Mouse (Mus musculus) heart, adult 9 months (tissue): ENCODE results near the gene Rock2.
A peak's percentile ranks its signal among the peaks of the same experiment; 100 is the strongest.

Source experiments
- DNase-seq, 2 experiments: peaks; one replicate each; pipeline ENCODE4 v3.0.0; 2022; ENCODE audit warnings: low spot score in 2 of 2

Rock2 gene

DNA sequence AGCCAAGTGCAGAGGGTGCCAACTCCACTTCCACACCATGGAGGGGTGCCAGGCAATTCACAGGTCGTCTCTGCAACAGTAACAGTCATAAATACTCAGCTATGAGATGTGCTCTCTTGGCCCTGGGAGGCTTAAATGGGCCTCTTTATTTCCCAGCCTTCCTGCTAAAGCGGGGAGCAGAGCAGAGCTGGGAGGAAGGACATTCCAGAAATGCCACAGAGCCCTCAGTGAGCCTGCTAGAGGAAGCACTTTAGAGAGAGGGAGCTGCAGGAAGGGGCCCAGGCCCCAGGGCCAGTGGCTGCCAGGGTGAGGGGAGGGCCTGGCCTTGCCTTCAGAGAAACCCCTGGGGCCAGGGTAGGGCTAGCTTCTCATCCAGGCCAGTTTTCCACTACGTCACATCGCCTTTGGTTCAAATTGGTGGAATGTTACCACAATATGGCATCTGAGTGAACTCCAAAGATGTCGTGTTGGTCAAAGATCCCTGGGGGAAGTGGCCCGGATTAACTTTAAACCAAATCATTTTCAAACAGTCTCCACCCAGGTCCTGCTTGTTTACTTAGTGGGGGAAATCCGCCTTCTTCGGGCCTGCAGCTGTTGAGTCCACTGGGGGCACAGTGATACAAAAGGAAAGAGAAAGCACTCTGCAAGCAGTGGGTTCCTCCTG, 24.2 kb upstream of the Rock2 start:
- peak; percentile 75 to 82 for DNase-seq

DNA sequence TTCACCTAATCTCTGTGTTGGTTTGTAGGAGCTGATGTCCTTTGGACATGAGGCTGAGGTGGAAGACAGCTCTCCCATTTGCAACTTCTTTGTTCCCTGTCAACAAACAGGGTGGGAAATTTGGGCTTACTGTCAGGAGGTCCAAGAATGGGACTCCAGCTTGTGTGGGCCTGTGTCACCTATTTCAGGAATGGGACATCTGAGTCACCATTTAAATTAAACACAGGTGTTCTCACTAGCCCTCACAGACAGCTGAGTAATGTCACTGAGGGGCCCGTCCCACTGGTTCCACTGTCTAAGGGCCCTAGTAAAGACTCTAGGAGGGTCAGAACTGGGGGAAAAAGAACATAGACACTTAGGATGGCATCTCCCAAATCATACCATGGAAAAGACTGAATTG, 22.7 kb upstream of the Rock2 start:
- no peak for DNase-seq

DNA sequence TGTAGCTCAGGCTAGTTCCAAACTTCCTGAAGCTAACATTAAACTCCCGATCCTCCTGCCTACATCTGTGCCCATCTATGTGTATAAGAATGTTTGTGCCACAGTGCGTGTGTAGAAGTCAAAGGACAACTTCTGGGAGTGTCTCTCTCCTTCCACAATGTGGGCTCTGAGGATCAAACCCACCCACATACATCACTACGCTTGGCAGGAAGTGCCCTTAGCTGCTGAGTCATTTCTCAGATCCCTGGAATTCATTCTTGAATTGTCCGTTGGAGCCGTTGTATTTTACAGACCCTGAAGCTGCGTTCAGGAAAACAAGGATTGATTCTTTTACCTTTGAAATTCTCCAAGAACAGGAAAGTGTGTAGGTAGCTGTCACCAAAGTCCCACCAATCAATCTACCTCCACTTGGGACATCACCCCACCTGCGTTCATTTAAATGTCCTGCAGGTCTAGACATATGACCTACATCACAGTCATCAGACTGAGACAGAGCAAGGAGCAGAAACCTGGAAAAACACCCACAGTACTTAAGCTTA, 21.7 kb upstream of the Rock2 start:
- no peak for DNase-seq

DNA sequence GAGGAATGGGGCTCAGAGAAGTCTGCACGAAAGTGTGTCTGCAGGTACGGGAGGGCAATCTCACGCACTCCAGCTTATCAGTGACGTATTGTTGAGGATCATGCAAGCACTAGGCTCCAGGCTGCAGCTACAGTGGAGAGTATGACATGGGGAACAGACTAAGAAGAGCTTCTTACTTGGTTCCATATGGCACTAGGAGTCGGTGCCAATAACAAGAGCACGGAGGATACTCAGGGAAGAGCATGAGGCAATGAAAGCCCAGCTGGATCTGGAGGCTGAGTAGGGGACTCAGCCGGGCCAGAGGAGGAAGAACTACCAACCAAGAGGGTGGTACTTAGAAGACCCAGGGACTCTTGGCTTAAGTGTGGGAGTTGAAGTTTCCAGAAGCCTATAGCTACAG, 21.1 kb upstream of the Rock2 start:
- DNase-seq = no peak

- DNase-seq = peak; percentile 60 to 66
These were observed 20.6 kb upstream of the Rock2 start for GRCm38 (mm10) chr12:16874086-16874485.

DNA sequence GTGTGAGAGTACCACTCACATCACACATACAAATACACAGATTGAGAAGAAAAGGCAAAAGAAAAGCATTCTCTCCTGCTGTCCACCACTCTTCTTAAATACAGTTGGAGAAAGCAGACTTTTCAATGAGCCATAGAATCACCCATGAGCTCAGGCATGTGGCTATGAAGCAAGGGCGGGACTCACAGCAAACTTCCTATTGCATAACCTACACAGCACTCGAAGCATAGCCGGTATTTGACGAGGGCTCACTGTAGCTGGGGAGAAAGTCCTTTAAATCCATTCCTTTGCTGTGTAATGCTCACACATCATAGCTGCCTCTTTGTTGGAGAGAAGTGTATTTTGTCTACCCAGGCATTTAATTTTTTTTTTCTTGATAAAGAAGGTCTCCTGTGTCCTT, 19.4 kb upstream of the Rock2 start:
- peak in 1 of 2 experiments; percentile 40 for DNase-seq

GRCm38 (mm10) chr12:16875678-16876077, 19.0 kb upstream of the Rock2 start:
- DNase-seq = peak in 1 of 2 experiments; percentile 36

- DNase-seq = no peak
These were observed 18.0 kb upstream of the Rock2 start for GRCm38 (mm10) chr12:16876667-16877066.

- no peak for DNase-seq
These were observed 17.6 kb upstream of the Rock2 start for GRCm38 (mm10) chr12:16877141-16877540.

DNA sequence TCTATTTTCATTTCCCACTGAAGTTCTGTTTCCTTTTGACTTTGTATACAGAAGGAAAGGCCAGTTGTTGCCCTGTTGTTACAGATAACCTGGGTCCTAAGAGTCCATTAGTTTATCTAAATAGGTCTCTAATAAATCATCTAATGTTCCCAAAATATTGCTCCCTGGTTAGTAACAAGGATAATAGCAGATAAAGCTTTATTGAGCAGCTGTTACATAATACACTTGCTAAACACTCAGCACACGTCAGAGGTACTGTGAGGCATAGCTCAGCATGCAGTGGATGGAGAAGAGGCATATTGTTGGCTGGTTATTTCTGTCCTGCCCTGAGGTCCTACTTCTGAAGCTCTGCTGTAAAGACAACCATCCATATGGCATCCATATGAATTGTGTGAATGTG, 17.0 kb upstream of the Rock2 start:
- DNase-seq = no peak

DNA sequence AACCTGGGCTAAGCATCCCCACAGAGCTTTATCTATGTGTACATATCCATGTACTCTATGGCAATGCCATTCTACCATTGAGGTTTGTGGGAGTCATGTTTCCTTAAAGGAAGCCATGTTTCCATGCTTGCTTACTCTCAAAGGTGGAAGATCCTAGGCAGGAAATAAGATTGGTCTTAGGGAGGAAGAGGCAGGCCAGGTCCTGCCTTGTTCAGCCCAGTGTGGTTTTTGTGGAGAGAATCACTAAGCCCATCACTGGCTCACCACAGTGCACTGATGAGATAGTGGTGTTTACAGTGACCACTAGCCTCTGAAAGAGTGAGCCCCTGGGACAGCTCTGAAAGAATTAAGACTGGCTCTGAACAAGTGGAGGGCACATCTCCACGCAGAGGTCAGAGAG, 15.3 kb upstream of the Rock2 start:
- DNase-seq = no peak

GRCm38 (mm10) chr12:16880077-16880476, 14.6 kb upstream of the Rock2 start:
- DNase-seq = no peak

DNA sequence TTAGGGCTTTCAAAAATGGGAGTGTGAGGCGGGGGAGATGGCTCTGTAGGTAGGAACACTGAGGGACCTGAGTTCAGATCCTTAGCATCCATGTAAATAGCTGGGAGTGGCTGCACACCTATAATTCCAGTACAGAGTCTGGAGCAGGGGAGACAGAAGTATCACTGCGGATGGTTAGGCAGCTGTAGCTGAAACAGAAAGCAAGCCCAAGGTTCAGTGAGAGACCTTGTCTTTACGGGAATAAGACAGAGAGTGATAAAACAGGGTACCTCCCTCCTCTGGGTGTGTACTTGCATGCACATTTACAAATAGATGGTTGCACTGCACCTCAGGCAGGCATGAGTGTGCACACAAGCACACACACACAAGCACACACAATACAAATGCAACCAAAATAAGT, 12.3 kb upstream of the Rock2 start:
- DNase-seq = no peak

DNA sequence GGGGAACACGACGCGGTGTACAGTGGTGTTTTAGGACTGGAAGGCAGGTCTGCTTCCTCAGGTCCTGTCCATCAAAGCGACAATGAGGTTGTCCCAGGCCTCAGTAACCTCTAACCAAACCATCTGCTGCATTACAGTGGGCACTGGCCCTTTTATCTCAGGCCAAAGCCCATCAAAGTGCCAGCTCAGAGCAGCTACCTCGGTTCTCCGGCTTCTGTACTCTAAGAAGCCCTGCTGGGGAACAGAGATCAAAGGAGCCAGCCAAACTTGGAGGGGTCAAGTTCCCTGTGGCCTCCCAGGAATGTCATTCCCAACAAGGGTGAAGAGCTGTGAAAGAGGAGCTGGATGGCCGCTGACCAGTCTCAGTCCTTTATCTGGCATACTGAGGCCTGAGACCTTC, 11.6 kb upstream of the Rock2 start:
- no peak for DNase-seq

DNA sequence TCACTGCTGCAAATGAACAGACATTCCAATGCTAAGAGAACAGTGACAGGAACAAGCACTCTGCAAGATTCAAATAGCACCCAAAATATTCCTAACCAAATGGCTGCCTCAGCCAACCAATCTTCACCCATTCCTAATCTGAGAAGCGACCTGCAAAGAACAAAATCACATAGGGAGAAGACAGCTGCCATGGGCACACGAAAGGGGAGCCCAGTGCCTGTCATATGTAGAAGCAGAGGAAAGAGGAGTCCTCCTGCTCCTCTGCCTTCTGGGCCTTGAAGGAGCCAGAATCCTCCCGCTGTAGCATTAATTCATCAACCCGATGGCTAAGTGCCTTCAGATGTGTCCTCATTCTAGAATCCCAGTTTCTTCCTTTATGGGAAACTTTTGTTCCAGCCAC, 10.2 kb upstream of the Rock2 start:
- no peak for DNase-seq

- DNase-seq = no peak
These were observed 8.3 kb upstream of the Rock2 start for GRCm38 (mm10) chr12:16886354-16886753.

- no peak for DNase-seq
These were observed 1.7 kb upstream of the Rock2 start for GRCm38 (mm10) chr12:16893039-16893438.

GRCm38 (mm10) chr12:16893656-16894395, 869 bp upstream of the Rock2 start:
- DNase-seq = peak in 1 of 2 experiments; percentile 74

DNA sequence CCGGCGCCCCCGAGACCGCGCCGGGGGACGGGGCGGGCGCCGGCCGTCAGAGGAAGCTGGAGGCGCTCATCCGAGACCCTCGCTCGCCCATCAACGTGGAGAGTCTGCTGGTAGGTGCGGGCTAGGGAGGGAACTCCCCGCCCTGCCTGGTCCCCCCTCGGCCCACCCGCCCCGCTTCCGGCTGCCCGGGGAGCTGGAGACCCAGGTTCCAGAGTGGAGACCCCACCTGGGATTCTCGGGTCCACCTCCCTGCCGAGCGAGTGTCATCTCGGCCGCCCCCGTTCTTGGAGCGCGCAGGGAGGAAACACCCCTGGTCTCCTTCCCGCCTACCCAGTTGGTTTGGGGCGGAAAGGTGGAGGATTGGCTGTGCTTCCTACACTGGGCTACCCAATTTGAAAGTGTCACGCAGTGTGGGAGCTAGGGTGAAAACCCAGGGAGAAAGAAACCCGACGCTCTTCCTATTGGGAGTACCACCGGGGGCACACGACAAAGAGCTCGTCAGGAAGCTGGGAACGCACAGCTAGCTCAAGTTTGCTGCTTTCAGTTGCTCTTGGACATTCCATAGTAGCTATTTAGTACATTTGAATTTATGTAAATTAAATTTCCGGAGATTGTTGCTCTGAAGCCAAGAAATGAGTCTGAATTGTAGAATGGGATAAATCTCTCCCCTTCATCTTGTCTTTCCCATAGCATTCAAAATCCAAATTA, 680 bp downstream of the Rock2 start:
- peak; percentile 57 to 71 for DNase-seq

- DNase-seq = peak in 1 of 2 experiments; percentile 49
These were observed 1.5 kb downstream of the Rock2 start for GRCm38 (mm10) chr12:16896073-16896789.

DNA sequence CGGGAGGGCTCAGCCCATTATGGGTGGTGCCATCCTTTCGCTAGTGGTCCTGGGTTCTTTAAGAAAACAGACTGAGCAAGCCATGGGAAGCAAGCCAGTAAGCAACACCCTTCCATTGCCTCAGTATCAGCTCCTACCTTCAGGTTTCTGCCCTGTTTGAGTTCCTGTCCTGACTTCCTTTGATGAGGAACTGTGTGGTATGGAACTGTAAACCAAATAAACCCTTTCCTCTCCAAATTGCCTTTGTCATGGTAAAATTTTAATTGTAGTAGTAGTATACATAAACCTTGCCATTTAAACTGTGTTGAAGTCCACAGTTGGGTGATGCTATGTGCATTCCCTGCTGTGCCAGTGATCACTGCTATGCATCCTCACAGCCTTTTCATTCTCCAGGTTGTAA, 2.5 kb downstream of the Rock2 start:
- no peak for DNase-seq

GRCm38 (mm10) chr12:16898221-16898620, 3.5 kb downstream of the Rock2 start:
- DNase-seq = no peak
